Mouse (Mus musculus): Measurements from ENCODE around the gene Mgarp.

- TF ChIP-seq CTCF (IDR thresholded peaks at IDR 0.05; ENCODE audit: low read depth, low read length) (no peak), POLR2A (IDR thresholded peaks at IDR 0.05; ENCODE audit: borderline replicate concordance, low read depth, low read length) (no peak)
Measured at GRCm38 (mm10) chr3:51415098-51416072, 18.8 kb upstream of the Mgarp start, which contains the start of gene Naa15.

Measured in bone marrow macrophage, adult 2 months (primary cell).